Mouse (Mus musculus) right cerebral cortex, postnatal 4 days (tissue): ENCODE data around the gene Hydin.
A peak's percentile ranks its signal among the peaks of the same experiment; 100 is the strongest.
"Not testable (repeated sequence)": the region's sequence is repeated elsewhere in the genome, so short reads cannot be mapped to it uniquely, and the experiment has no call there.

ENCODE experiments used
- DNase-seq: peaks from one replicate; pipeline ENCODE4 v3.0.0-alpha.2; 2022

The Hydin gene

GRCm38 (mm10) chr8:110457424-110457823 lies 190.6 kb downstream of the Hydin start:
- no peak for DNase-seq

- DNase-seq: no peak
Measured at GRCm38 (mm10) chr8:110462627-110463208, 195.9 kb downstream of the Hydin start.

GRCm38 (mm10) chr8:110463773-110464460 lies 197.1 kb downstream of the Hydin start:
- DNase-seq: no peak

GRCm38 (mm10) chr8:110465606-110466005 lies 198.8 kb downstream of the Hydin start:
- no peak for DNase-seq

GRCm38 (mm10) chr8:110477256-110477655 lies 210.5 kb downstream of the Hydin start:
- DNase-seq: no peak

GRCm38 (mm10) chr8:110478576-110478975 lies 211.8 kb downstream of the Hydin start:
- peak; percentile 51 for DNase-seq

- no peak for DNase-seq
Measured at GRCm38 (mm10) chr8:110479401-110479800, 212.6 kb downstream of the Hydin start.

- DNase-seq: no peak
Measured at GRCm38 (mm10) chr8:110482275-110482674, 215.5 kb downstream of the Hydin start.

GRCm38 (mm10) chr8:110485234-110485633 lies 218.5 kb downstream of the Hydin start:
- no peak for DNase-seq

GRCm38 (mm10) chr8:110486020-110486419 lies 219.2 kb downstream of the Hydin start:
- DNase-seq: no peak

GRCm38 (mm10) chr8:110487644-110488043 lies 220.9 kb downstream of the Hydin start:
- DNase-seq: no peak

- DNase-seq: no peak
Measured at GRCm38 (mm10) chr8:110489344-110489743, 222.6 kb downstream of the Hydin start.

- no peak for DNase-seq
Measured at GRCm38 (mm10) chr8:110491118-110491517, 224.3 kb downstream of the Hydin start.

- DNase-seq: no peak
Measured at GRCm38 (mm10) chr8:110496286-110496685, 229.5 kb downstream of the Hydin start.

- DNase-seq: no peak
Measured at GRCm38 (mm10) chr8:110500253-110500652, 233.5 kb downstream of the Hydin start.

GRCm38 (mm10) chr8:110500661-110501060 lies 233.9 kb downstream of the Hydin start:
- DNase-seq: no peak

GRCm38 (mm10) chr8:110501330-110501729 lies 234.6 kb downstream of the Hydin start:
- DNase-seq: no peak

- no peak for DNase-seq
Measured at GRCm38 (mm10) chr8:110502880-110503279, 236.1 kb downstream of the Hydin start.

GRCm38 (mm10) chr8:110508766-110509165 lies 242.0 kb downstream of the Hydin start:
- DNase-seq: no peak

- DNase-seq: no peak
Measured at GRCm38 (mm10) chr8:110519790-110520189, 253.0 kb downstream of the Hydin start.

GRCm38 (mm10) chr8:110521851-110522250 lies 255.1 kb downstream of the Hydin start:
- no peak for DNase-seq

- DNase-seq: not testable (repeated sequence)
Measured at GRCm38 (mm10) chr8:110522495-110522894, 255.7 kb downstream of the Hydin start.

GRCm38 (mm10) chr8:110522985-110523384 lies 256.2 kb downstream of the Hydin start:
- no peak for DNase-seq

- no peak for DNase-seq
Measured at GRCm38 (mm10) chr8:110525229-110525628, 258.5 kb downstream of the Hydin start.
